Mouse (Mus musculus) hematopoietic stem cell, adult 5-6 weeks (primary cell): ENCODE measurements around the gene Man2a1. TPM values are rescaled to one million over a fixed set of nuclear protein-coding genes. Genes with fewer than 3 reads are reported as not detected.

Experiments
- ATAC-seq, 2 experiments: fragments of 125-278 bp in 1 of 2; replicated peaks in 1 of 2; 2 replicates each; pipeline ENCODE4 v1.8.0; 2016 to 2017; ENCODE audit warnings: inconsistent platforms in 2 of 2, mild to moderate bottlenecking in 2 of 2, moderate number of reproducible peaks in 2 of 2, low read depth in 1 of 2, moderate TSS enrichment in 1 of 2; ENCODE audit not compliant: low FRiP score in 2 of 2, poor library complexity in 2 of 2, severe bottlenecking in 2 of 2, insufficient read depth in 1 of 2, low TSS enrichment in 1 of 2
- total RNA-seq: library from RNA; stranded (forward); fragments of 172-1452, 232-1000 nt; gene quantifications from 2 replicates; pipeline ENCODE4 v1.2.3, GENCODE M21; 2017

Gene Man2a1
- total RNA-seq = 18.6 and 19.4 TPM in 2 replicates

GRCm38 (mm10) chr17:64600372-64601090, at the start of gene Man2a1:
Gene Man2a1, plus strand, starts transcription at chr17:64600736.
- ATAC-seq = peak; percentile 80 to 83

GRCm38 (mm10) chr17:64553358-64553757, 47.2 kb upstream of the Man2a1 start:
- no peak for ATAC-seq

- ATAC-seq = no peak
These were observed 45.6 kb upstream of the Man2a1 start for GRCm38 (mm10) chr17:64554901-64555300.

- no peak for ATAC-seq
These were observed 43.7 kb upstream of the Man2a1 start for GRCm38 (mm10) chr17:64556661-64557445.

GRCm38 (mm10) chr17:64558994-64559540, 41.5 kb upstream of the Man2a1 start:
- ATAC-seq = peak in 1 of 2 experiments; percentile 39; a peak in 1 of 4 replicates

GRCm38 (mm10) chr17:64566435-64566834, 34.1 kb upstream of the Man2a1 start:
- ATAC-seq = no peak

GRCm38 (mm10) chr17:64567546-64567945, 33.0 kb upstream of the Man2a1 start:
- ATAC-seq = no peak

- no peak for ATAC-seq
These were observed 26.6 kb upstream of the Man2a1 start for GRCm38 (mm10) chr17:64573981-64574380.

GRCm38 (mm10) chr17:64575240-64575639, 25.3 kb upstream of the Man2a1 start:
- peak in 1 of 2 experiments; percentile 52; a peak in 1 of 4 replicates for ATAC-seq

GRCm38 (mm10) chr17:64577485-64577884, 23.1 kb upstream of the Man2a1 start:
- ATAC-seq = no peak

GRCm38 (mm10) chr17:64578346-64578745, 22.2 kb upstream of the Man2a1 start:
- ATAC-seq = no peak

- peak; percentile 70 for ATAC-seq
These were observed 20.8 kb upstream of the Man2a1 start for GRCm38 (mm10) chr17:64579696-64580095.

GRCm38 (mm10) chr17:64581133-64581532, 19.4 kb upstream of the Man2a1 start:
- ATAC-seq = no peak

- no peak for ATAC-seq
These were observed 18.6 kb upstream of the Man2a1 start for GRCm38 (mm10) chr17:64581962-64582361.

- ATAC-seq = no peak
These were observed 10.1 kb upstream of the Man2a1 start for GRCm38 (mm10) chr17:64590483-64590882.

- ATAC-seq = no peak
These were observed 9.2 kb upstream of the Man2a1 start for GRCm38 (mm10) chr17:64591366-64591765.

- peak; percentile 38 to 72; a peak in 2 of 4 replicates for ATAC-seq
These were observed 8.2 kb upstream of the Man2a1 start for GRCm38 (mm10) chr17:64592355-64592754.

- ATAC-seq = no peak
These were observed 7.7 kb upstream of the Man2a1 start for GRCm38 (mm10) chr17:64592788-64593187.
